Comparison of ENCODE assay signal across 28 mouse cellular contexts in the genomic region with DNA sequence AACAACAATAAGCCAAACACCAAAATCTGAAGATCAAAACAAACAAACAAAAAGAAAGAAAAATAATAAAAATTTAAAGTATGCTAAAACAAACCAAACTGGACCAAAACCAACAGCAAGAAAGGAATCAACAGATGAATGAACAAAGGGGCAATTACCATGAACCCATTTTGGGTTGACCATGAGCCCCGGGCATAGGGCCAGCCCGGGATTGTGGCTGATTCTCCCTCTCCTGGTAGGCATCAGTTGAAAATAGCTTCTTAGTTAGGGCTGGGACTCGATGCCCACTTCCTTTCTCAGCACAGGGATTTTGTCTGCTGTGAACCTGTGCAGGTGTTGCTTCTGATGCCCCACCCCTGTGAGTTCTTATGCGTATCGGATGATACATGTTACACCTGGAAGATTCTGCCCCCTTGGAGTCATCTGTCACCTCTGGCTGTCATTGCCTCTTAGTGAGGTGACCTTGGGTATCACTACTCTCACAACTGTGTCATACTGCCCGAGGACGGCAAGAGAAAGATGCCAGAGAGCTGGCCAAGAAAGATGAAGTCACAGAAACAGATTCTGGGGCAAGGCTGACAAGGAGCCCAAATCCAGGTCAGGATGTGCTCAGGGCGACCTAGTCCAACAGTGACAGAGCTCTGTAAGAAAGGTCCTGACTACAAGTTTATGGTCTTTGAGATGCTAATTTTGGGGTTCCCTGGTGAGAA. TPM values are rescaled to one million over a fixed set of nuclear protein-coding genes. Genes with fewer than 3 reads are reported as not detected.
"Had no signal": no experiment of that assay in that cellular context is flagged by ENCODE, and none has a peak within 500 bp of the region (broad histone marks: within the 10 kb centered on the region; RNA-seq: fewer than 3 reads in every experiment).

No protein-coding gene starts in this region.

- H3K4me2 ChIP-seq: limb, embryonic 12.5 days; limb, embryonic 15.5 days; liver, embryonic 11.5 days; lung, embryonic 15.5 days had no signal

- H3K9ac ChIP-seq: limb, embryonic 12.5 days; limb, embryonic 15.5 days; liver, embryonic 14.5 days; liver, postnatal 0 days; lung, embryonic 15.5 days had no signal

- H3K27me3 ChIP-seq: limb, embryonic 12.5 days; limb, embryonic 15.5 days; lung, embryonic 15.5 days had no signal

- H3K4me1 ChIP-seq: limb, embryonic 12.5 days; limb, embryonic 15.5 days; lung, embryonic 15.5 days; megakaryocyte, embryonic 14.5 days; midbrain, embryonic 10.5 days had no signal

- H3K9me3 ChIP-seq: limb, embryonic 12.5 days; limb, embryonic 15.5 days; lung, embryonic 15.5 days; megakaryocyte, embryonic 14.5 days; midbrain, embryonic 10.5 days had no signal

- H3K36me3 ChIP-seq: limb, embryonic 12.5 days; limb, embryonic 15.5 days; lung, embryonic 15.5 days; midbrain, embryonic 10.5 days had no signal

- H3K4me3 ChIP-seq: left cerebral cortex, adult 2 months; limb, embryonic 12.5 days; limb, embryonic 15.5 days; lung, embryonic 15.5 days; megakaryocyte, embryonic 14.5 days; midbrain, embryonic 10.5 days had no signal

- DNase-seq: kidney, postnatal 10 days; kidney, postnatal 36 days; layer of hippocampus, postnatal 36 days; left cerebral cortex, postnatal 4 days; liver, postnatal 0 days; lung, postnatal 10 days; lung, postnatal 36 days; midbrain, embryonic 14.5 days; thymus, adult 18-20 months; thymus, postnatal 4 days had no signal

- ATAC-seq: liver, postnatal 0 days had no signal

- H3K27ac ChIP-seq: left cerebral cortex, adult 2 months; limb, embryonic 12.5 days; limb, embryonic 15.5 days; liver, embryonic 14.5 days; lung, embryonic 15.5 days; midbrain, embryonic 10.5 days had no signal

RNA-seq across cellular contexts. Expression of gene Wfdc15b, which starts 7.1 kb away (rescaled TPM):
- total RNA-seq: layer of hippocampus, adult 8-10 months; layer of hippocampus, postnatal 10 days; layer of hippocampus, postnatal 36 days; left cerebral cortex, adult 2 months; left cerebral cortex, postnatal 14 days; left cerebral cortex, postnatal 4 days; midbrain, postnatal 0 days had no signal
- polyA plus RNA-seq: limb, embryonic 12.5 days; limb, embryonic 15.5 days; liver, embryonic 11.5 days; midbrain, embryonic 10.5 days; midbrain, embryonic 14.5 days; midbrain, postnatal 0 days; neural tube, embryonic 11.5 days; neural tube, embryonic 14.5 days; small intestine, adult 2 months; testis, adult 2 months had no signal

RNA-seq across cellular contexts. Expression of gene Svs2, which starts 9.8 kb away (rescaled TPM):
- total RNA-seq: layer of hippocampus, adult 8-10 months; layer of hippocampus, postnatal 10 days; layer of hippocampus, postnatal 36 days; left cerebral cortex, adult 2 months; left cerebral cortex, postnatal 14 days; left cerebral cortex, postnatal 4 days; midbrain, postnatal 0 days had no signal
- polyA plus RNA-seq: limb, embryonic 12.5 days; limb, embryonic 15.5 days; liver, embryonic 11.5 days; liver, embryonic 14.5 days; liver, postnatal 0 days; lung, embryonic 15.5 days; midbrain, embryonic 10.5 days; midbrain, embryonic 14.5 days; midbrain, postnatal 0 days; neural tube, embryonic 11.5 days; neural tube, embryonic 14.5 days; small intestine, adult 2 months; spleen, adult 2 months; stomach, embryonic 16.5 days; testis, adult 2 months had no signal

RNA-seq across cellular contexts. Expression of gene Svs3b, which starts 27.9 kb away (rescaled TPM):
- total RNA-seq: layer of hippocampus, adult 8-10 months; layer of hippocampus, postnatal 10 days; layer of hippocampus, postnatal 36 days; left cerebral cortex, adult 2 months; left cerebral cortex, postnatal 14 days; left cerebral cortex, postnatal 4 days; midbrain, postnatal 0 days had no signal
- polyA plus RNA-seq: limb, embryonic 12.5 days; limb, embryonic 15.5 days; liver, embryonic 11.5 days; liver, embryonic 14.5 days; liver, postnatal 0 days; lung, embryonic 15.5 days; midbrain, embryonic 10.5 days; midbrain, embryonic 14.5 days; midbrain, postnatal 0 days; neural tube, embryonic 11.5 days; neural tube, embryonic 14.5 days; small intestine, adult 2 months; spleen, adult 2 months; stomach, embryonic 16.5 days had no signal

RNA-seq across cellular contexts. Expression of gene Wfdc15a, which starts 28.6 kb away (rescaled TPM):
- total RNA-seq: layer of hippocampus, adult 8-10 months; layer of hippocampus, postnatal 10 days; layer of hippocampus, postnatal 36 days; left cerebral cortex, adult 2 months; left cerebral cortex, postnatal 14 days; left cerebral cortex, postnatal 4 days; midbrain, postnatal 0 days had no signal
- polyA plus RNA-seq: limb, embryonic 12.5 days; limb, embryonic 15.5 days; liver, embryonic 11.5 days; liver, embryonic 14.5 days; liver, postnatal 0 days; lung, embryonic 15.5 days; midbrain, embryonic 10.5 days; midbrain, embryonic 14.5 days; midbrain, postnatal 0 days; neural tube, embryonic 11.5 days; neural tube, embryonic 14.5 days; small intestine, adult 2 months; spleen, adult 2 months; stomach, embryonic 16.5 days had no signal

RNA-seq across cellular contexts. Expression of gene Wfdc12, which starts 38.1 kb away (rescaled TPM):
- total RNA-seq: layer of hippocampus, adult 8-10 months; layer of hippocampus, postnatal 10 days; layer of hippocampus, postnatal 36 days; left cerebral cortex, adult 2 months; left cerebral cortex, postnatal 14 days; left cerebral cortex, postnatal 4 days; midbrain, postnatal 0 days had no signal
- polyA plus RNA-seq: limb, embryonic 12.5 days; liver, embryonic 11.5 days; liver, embryonic 14.5 days; lung, embryonic 15.5 days; midbrain, embryonic 10.5 days; midbrain, embryonic 14.5 days; midbrain, postnatal 0 days; neural tube, embryonic 11.5 days; neural tube, embryonic 14.5 days; small intestine, adult 2 months; spleen, adult 2 months; stomach, embryonic 16.5 days had no signal
